Mouse (Mus musculus) limb, embryonic 12.5 days (tissue): Measurements from ENCODE around the gene Mmrn2. TPM values are rescaled to one million over a fixed set of nuclear protein-coding genes. Genes with fewer than 3 reads are reported as not detected.
A peak's percentile ranks its signal among the peaks of the same experiment; 100 is the strongest.

Experiments
- ATAC-seq: fragments of 200-750 bp; cut with Nextera tagmentation; 2 replicates; pipeline ENCODE4 v1.8.0; 2017; ENCODE audit warnings: low read depth, moderate TSS enrichment; ENCODE audit not compliant: insufficient number of reproducible peaks, insufficient read depth, low FRiP score, low TSS enrichment
- H3K27ac ChIP-seq: fragments of 300-500 bp; sonication (generic); 2 replicates; pipeline ENCODE4 v1.5.1; 2016; ENCODE audit warnings: mild to moderate bottlenecking, moderate library complexity
- H3K27me3 ChIP-seq: fragments of 300-500 bp; sonication (generic); 2 replicates; pipeline ENCODE4 v1.6.1; 2016; ENCODE audit warnings: mild to moderate bottlenecking, moderate library complexity
- H3K36me3 ChIP-seq: fragments of 300-500 bp; sonication (generic); 2 replicates; pipeline ENCODE4 v1.6.1; 2016; ENCODE audit warnings: mild to moderate bottlenecking, moderate library complexity
- H3K4me1 ChIP-seq: fragments of 300-500 bp; sonication (generic); replicated peaks from 2 replicates; pipeline ENCODE4 v1.6.1; 2016
- H3K4me2 ChIP-seq: fragments of 300-500 bp; sonication (generic); 2 replicates; pipeline ENCODE4 v1.6.1; 2016; ENCODE audit warnings: mild to moderate bottlenecking, moderate library complexity
- H3K4me3 ChIP-seq: fragments of 300-500 bp; sonication (generic); replicated peaks from 2 replicates; pipeline ENCODE4 v1.5.1; 2016; ENCODE audit warnings: mild to moderate bottlenecking
- H3K9ac ChIP-seq: fragments of 300-500 bp; sonication (generic); replicated peaks from 2 replicates; pipeline ENCODE4 v1.6.1; 2016; ENCODE audit warnings: mild to moderate bottlenecking, moderate library complexity
- H3K9me3 ChIP-seq: fragments of 300-500 bp; sonication (generic); 2 replicates; pipeline ENCODE4 v1.6.1; 2016; ENCODE audit warnings: mild to moderate bottlenecking, moderate library complexity
- WGBS: fragments of 180-500 bp; shearing (Covaris S2); methylation state at CpG from one replicate; pipeline ENCODE4 v1.1.7; 2016; 5-methylcytosine and 5-hydroxymethylcytosine counted together
- polyA plus RNA-seq: library from polyadenylated mRNA; unstranded; fragments of >200 nt; fragmentation: Nextera tagmentation; extraction: Ambion mirVana; gene quantifications from 2 replicates; pipeline ENCODE4 v1.2.1, GENCODE M21; 2016

Gene Mmrn2
- polyA plus RNA-seq, 1 experiment from 2014 or later: 6.7 TPM

- peaks cover 66% of the 10 kb centered on the region for H3K36me3 ChIP-seq
- ATAC-seq: no peak
Observed at GRCm38 (mm10) chr14:34445348-34445747, 70.1 kb downstream of the Mmrn2 start.

GRCm38 (mm10) chr14:34446624-34447023, 71.4 kb downstream of the Mmrn2 start:
- H3K9ac ChIP-seq: no peak overlapping the region
- H3K36me3 ChIP-seq: peaks cover 57% of the 10 kb centered on the region
- H3K4me3 ChIP-seq: no peak overlapping the region
- no peak for ATAC-seq
- WGBS: 94% methylated on average over 6 of the region's 6 CpGs
- H3K9me3 ChIP-seq: no peaks in the 10 kb centered on the region
- no peak overlapping the region for H3K4me2 ChIP-seq
- peaks cover 8% of the 10 kb centered on the region; the same call in 1 of the 2 replicates for H3K4me1 ChIP-seq
- no peaks in the 10 kb centered on the region for H3K27me3 ChIP-seq
- no peak overlapping the region for H3K27ac ChIP-seq

More at GRCm38 (mm10) chr14:34445348-34445747, 70.1 kb downstream of the Mmrn2 start:
- H3K9me3 ChIP-seq: no peaks in the 10 kb centered on the region
- H3K9ac ChIP-seq: no peak overlapping the region
- 68% methylated on average over 3 of the region's 3 CpGs for WGBS
- H3K4me3 ChIP-seq: no peak overlapping the region
- no peaks in the 10 kb centered on the region for H3K27me3 ChIP-seq
- H3K4me1 ChIP-seq: peaks cover 8% of the 10 kb centered on the region; the same call in 1 of the 2 replicates
- H3K4me2 ChIP-seq: no peak overlapping the region
- H3K27ac ChIP-seq: no peak overlapping the region

- Histone ChIP-seq H3K4me2 (no peak overlapping the region), H3K9ac (no peak overlapping the region), H3K27ac (no peak overlapping the region), H3K4me1 (peaks cover 8% of the 10 kb centered on the region; the same call in 1 of the 2 replicates), H3K9me3 (no peaks in the 10 kb centered on the region), H3K4me3 (no peak overlapping the region), H3K36me3 (peaks cover 53% of the 10 kb centered on the region), H3K27me3 (no peaks in the 10 kb centered on the region)
- 92% methylated on average over 4 of the region's 4 CpGs for WGBS
- ATAC-seq: no peak
Observed at GRCm38 (mm10) chr14:34447659-34448058, 72.4 kb downstream of the Mmrn2 start.

GRCm38 (mm10) chr14:34448398-34448797, 73.1 kb downstream of the Mmrn2 start:
- ATAC-seq: no peak
- Histone ChIP-seq H3K27ac (no peak overlapping the region), H3K27me3 (no peaks in the 10 kb centered on the region), H3K4me3 (no peak overlapping the region), H3K9me3 (no peaks in the 10 kb centered on the region), H3K9ac (no peak overlapping the region), H3K4me2 (no peak overlapping the region), H3K36me3 (peaks cover 45% of the 10 kb centered on the region), H3K4me1 (peaks cover 11% of the 10 kb centered on the region)

- Histone ChIP-seq H3K27me3 (no peaks in the 10 kb centered on the region), H3K36me3 (peaks cover 42% of the 10 kb centered on the region), H3K4me3 (no peak overlapping the region), H3K4me2 (no peak overlapping the region), H3K4me1 (peaks cover 20% of the 10 kb centered on the region), H3K9ac (no peak overlapping the region), H3K9me3 (no peaks in the 10 kb centered on the region), H3K27ac (no peak overlapping the region)
- 68% methylated on average over 9 of the region's 9 CpGs for WGBS
- ATAC-seq: no peak
Observed at GRCm38 (mm10) chr14:34449807-34450206, 74.5 kb downstream of the Mmrn2 start.

GRCm38 (mm10) chr14:34450451-34450850, 75.2 kb downstream of the Mmrn2 start:
- Histone ChIP-seq H3K4me2 (no peak overlapping the region), H3K9me3 (no peaks in the 10 kb centered on the region), H3K4me3 (no peak overlapping the region), H3K4me1 (peaks cover 20% of the 10 kb centered on the region), H3K27me3 (no peaks in the 10 kb centered on the region), H3K27ac (no peak overlapping the region), H3K36me3 (peaks cover 43% of the 10 kb centered on the region), H3K9ac (no peak overlapping the region)
- ATAC-seq: no peak
- 90% methylated on average over 5 of the region's 5 CpGs for WGBS

- no peak overlapping the region for H3K27ac ChIP-seq
- peaks cover 20% of the 10 kb centered on the region for H3K4me1 ChIP-seq
- H3K9me3 ChIP-seq: no peaks in the 10 kb centered on the region
- H3K36me3 ChIP-seq: peaks cover 35% of the 10 kb centered on the region
- ATAC-seq: no peak
- no peaks in the 10 kb centered on the region for H3K27me3 ChIP-seq
- no peak overlapping the region for H3K4me2 ChIP-seq
- no peak overlapping the region for H3K9ac ChIP-seq
- H3K4me3 ChIP-seq: no peak overlapping the region
Observed at GRCm38 (mm10) chr14:34451872-34452271, 76.6 kb downstream of the Mmrn2 start.

- Histone ChIP-seq H3K27ac (peak overlapping the region; percentile 79), H3K9me3 (no peaks in the 10 kb centered on the region), H3K9ac (no peak overlapping the region), H3K27me3 (no peaks in the 10 kb centered on the region), H3K4me3 (no peak overlapping the region), H3K36me3 (peaks cover 26% of the 10 kb centered on the region), H3K4me2 (peak overlapping the region; percentile 1; the same call in 1 of the 2 replicates), H3K4me1 (peaks cover 20% of the 10 kb centered on the region)
- ATAC-seq: 0 out of 2 replicates have a peak, but pooled peaks have one; percentile 48
- 28% methylated on average over 6 of the region's 6 CpGs for WGBS
Observed at GRCm38 (mm10) chr14:34453648-34454047, 78.4 kb downstream of the Mmrn2 start.

Other genes with a start within 250 kb of the Mmrn2 start
- gene Npy4r, start 223.0 kb upstream of the Mmrn2 start, polyA plus RNA-seq: not detected in 2 replicates
- 1.7 and 2.4 TPM in 2 replicates for gene Gprin2, start 173.8 kb upstream of the Mmrn2 start, polyA plus RNA-seq
- 0.12 and 0.16 TPM in 2 replicates for gene Syt15, start 155.9 kb upstream of the Mmrn2 start, polyA plus RNA-seq
- gene Shld2, start 65.0 kb upstream of the Mmrn2 start, polyA plus RNA-seq: 14.9 and 15.8 TPM in 2 replicates
- 86.5 and 93.6 TPM in 2 replicates for gene Glud1, start 64.7 kb upstream of the Mmrn2 start, polyA plus RNA-seq
- 0.84 TPM in 1 of 2 replicates, not detected in the other for gene Fam25c, start 20.0 kb upstream of the Mmrn2 start, polyA plus RNA-seq
- gene Sncg, start 676 bp upstream of the Mmrn2 start, polyA plus RNA-seq: 3.5 and 7.5 TPM in 2 replicates
- 67.4 and 74.3 TPM in 2 replicates for gene Bmpr1a, start 127.9 kb downstream of the Mmrn2 start, polyA plus RNA-seq
- not detected in 2 replicates for gene 9230112D13Rik, start 147.3 kb downstream of the Mmrn2 start, polyA plus RNA-seq
- 1.9 and 3.3 TPM in 2 replicates for gene Ldb3, start 213.2 kb downstream of the Mmrn2 start, polyA plus RNA-seq
- gene Opn4, start 224.7 kb downstream of the Mmrn2 start, polyA plus RNA-seq: 0.10 TPM in 1 of 2 replicates, not detected in the other